Mouse (Mus musculus): Measurements from ENCODE around the gene Aox3. TPM values are rescaled to one million over a fixed set of nuclear protein-coding genes. Genes with fewer than 3 reads are reported as not detected.

Aox3 gene
- total RNA-seq, 2 experiments from 2014 or later = not detected

GRCm38 (mm10) chr1:58101531-58102146 is 11.3 kb upstream of the Aox3 start:
- ATAC-seq (replicated peaks; ENCODE audit: low FRiP score, poor library complexity, severe bottlenecking) = no peak

GRCm38 (mm10) chr1:58102494-58102893 is 10.4 kb upstream of the Aox3 start:
- no peak for ATAC-seq (replicated peaks; ENCODE audit: low FRiP score, poor library complexity, severe bottlenecking)

DNA sequence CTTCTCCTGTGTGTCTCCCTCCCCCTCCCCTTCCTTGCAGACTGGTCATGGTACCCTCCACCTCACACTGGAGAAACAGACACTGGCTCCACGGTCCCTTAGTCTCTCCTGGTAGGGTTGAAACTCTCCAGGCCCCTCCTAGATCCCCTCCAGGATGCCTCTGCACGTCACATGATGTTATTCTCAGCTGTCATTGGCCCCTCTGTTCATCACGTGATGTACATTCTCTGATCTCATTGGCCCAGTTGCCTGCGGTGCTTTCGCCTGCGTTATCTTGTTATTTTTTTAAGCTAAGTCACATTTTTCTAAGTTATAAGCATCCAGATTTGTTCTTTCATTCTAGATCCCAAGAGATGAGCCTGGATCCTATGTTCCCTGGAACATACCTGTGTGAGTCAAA is 7.2 kb upstream of the Aox3 start:
- no peak for ATAC-seq (replicated peaks; ENCODE audit: low FRiP score, poor library complexity, severe bottlenecking)

- ATAC-seq (replicated peaks; ENCODE audit: low FRiP score, poor library complexity, severe bottlenecking) = no peak
Observed at GRCm38 (mm10) chr1:58107066-58107465, 5.9 kb upstream of the Aox3 start.

- ATAC-seq (replicated peaks; ENCODE audit: low FRiP score, poor library complexity, severe bottlenecking) = no peak
Observed at GRCm38 (mm10) chr1:58110241-58110640, 2.7 kb upstream of the Aox3 start.

- no peak for ATAC-seq (replicated peaks; ENCODE audit: low FRiP score, poor library complexity, severe bottlenecking)
Observed at GRCm38 (mm10) chr1:58111315-58111714, 1.6 kb upstream of the Aox3 start.

GRCm38 (mm10) chr1:58113441-58113840 is 511 bp downstream of the Aox3 start:
- ATAC-seq (replicated peaks; ENCODE audit: low FRiP score, poor library complexity, severe bottlenecking) = no peak

GRCm38 (mm10) chr1:58114021-58114560 is 1.2 kb downstream of the Aox3 start:
- ATAC-seq (replicated peaks; ENCODE audit: low FRiP score, poor library complexity, severe bottlenecking) = no peak

DNA sequence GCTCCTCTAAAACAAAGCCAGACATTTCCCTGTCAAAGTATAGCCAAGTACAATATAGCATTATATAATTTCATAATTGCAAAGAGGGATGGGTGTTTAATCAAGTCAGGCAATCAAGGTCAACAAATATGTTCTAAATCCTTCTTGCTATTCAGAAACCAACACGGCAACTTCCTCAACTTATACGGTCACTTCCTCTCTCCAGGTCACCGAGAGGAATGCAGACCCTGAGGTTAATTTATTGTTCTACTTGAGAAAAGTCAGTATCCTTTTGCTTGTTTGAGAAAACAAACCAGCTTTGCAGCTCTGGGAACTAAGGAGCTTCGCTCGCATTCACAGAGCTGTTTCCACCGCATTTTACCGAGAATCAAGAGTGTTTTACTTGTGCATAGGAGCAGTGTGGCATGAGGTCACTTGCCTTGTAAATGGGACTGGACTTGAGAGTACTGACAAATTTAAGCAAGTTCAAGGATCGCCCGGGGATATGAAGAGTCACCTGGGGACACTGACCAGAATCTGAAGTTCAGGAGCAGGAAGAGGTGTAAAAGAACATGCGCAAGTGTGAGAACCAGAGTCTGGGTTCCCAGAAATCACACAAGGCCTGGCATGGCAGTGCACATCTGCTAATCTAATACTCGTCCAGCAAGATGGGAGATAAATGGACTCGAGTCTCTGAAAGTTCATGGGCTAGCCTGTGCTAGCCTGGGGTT is 1.9 kb downstream of the Aox3 start:
- ATAC-seq (replicated peaks; ENCODE audit: low FRiP score, poor library complexity, severe bottlenecking) = no peak

- no peak for ATAC-seq (replicated peaks; ENCODE audit: low FRiP score, poor library complexity, severe bottlenecking)
Observed at GRCm38 (mm10) chr1:58118231-58118630, 5.3 kb downstream of the Aox3 start.

DNA sequence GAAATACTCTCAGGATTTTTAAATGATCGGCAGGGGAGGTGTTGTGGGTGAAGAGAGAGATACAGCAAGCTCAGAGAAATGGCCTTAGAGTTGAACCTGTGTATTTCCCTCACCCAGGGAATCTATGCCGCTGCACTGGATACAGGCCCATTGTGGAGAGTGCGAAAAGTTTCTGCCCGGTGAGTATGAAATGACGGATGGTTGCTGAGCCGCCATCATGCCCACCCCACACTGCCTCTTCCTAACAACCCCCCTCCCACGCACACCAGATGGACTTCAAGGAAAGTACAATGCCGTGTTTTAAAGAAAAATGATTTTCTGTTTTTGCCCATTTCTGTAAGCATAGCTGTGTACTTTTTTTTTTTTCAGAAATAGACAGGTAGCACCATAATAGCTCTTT is 12.0 kb downstream of the Aox3 start:
- ATAC-seq (replicated peaks; ENCODE audit: low FRiP score, poor library complexity, severe bottlenecking) = no peak

DNA sequence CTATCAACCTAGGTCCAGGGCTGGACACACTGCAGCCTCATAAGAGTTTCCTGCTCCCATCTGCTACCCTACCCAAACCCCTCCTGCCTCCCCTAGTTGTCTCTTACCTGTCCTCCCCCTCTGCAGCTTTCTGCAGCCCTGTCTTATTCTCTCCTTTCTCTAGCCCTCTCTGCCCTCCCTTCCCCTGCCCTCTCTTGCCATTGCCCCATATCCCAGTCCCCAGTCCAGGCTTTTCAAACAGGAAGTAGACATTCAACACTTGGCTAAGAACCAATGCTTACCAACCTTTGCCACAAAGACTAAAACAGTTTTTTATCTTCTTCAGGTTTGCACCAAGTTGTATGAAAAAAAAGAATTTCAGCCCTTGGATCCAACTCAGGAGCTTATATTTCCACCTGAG is 25.0 kb downstream of the Aox3 start:
- ATAC-seq (replicated peaks; ENCODE audit: low FRiP score, poor library complexity, severe bottlenecking) = no peak

DNA sequence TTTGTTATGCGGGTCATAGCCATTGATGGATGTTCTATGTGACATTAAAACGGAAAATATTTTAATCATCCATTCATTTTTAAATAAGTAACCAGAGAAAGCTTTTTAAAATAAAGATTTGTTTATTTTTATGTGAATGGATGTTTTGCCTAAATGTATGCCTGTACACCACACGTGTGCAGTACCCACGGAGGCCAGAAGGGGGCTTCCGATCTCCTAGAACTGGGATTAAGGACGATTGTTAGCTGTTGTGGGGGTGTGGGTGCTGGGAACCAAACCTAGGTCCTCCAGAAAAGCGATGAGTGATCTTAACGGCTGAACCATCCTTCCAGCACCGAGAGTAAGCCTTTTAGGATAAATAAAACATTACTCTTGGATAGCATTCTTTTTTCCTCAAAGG is 26.1 kb downstream of the Aox3 start:
- ATAC-seq (replicated peaks; ENCODE audit: low FRiP score, poor library complexity, severe bottlenecking) = no peak

DNA sequence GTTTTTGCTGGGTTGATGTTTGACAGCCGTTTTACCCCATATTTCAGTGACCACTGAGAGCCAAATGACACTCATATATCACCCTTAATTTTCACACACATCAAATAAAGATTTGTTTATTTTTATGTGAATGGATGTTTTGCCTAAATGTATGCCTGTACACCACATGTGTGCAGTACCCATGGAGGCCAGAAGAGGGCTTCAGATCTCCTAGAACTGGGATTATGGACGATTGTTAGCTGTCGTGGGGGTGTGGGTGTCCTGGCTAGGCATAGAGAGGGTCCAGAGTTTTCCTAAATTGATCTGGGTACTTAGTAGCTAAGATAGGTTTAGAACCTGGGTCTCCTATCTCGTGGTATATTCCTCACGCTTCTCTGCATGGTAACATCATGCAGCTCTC is 27.7 kb downstream of the Aox3 start:
- no peak for ATAC-seq (replicated peaks; ENCODE audit: low FRiP score, poor library complexity, severe bottlenecking)

DNA sequence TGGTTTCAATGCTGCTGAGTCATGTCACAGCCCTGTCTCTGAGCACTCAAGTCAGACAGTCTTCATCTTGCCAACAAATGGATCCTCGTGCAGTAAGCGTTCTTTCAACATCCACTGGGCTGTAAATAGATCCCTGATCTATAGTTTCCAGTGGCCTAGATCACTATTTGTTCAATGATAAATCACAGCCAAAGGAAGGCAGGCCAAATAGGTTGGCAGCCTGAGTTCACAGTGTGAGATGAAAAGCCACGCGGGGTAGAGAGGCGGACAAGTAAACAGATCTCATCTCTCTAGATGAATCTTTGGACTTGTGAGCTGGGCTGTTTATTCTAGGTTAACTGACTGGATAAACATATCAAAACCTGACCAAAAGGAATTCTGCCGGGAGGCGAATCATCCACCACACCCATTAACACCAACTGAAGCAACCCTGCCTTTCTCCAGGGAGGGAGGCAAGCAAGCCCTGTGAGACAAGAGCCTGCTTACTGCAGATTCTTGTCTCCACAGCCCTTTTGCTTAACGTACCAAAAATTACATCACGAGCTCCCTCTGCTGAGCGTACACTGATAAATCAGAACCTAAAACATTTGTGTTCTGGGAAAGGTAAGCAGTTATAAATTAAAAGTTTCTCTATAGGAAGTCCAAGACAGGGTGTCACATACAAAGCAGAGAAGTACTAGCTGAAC is 31.6 kb downstream of the Aox3 start:
- ATAC-seq (replicated peaks; ENCODE audit: low FRiP score, poor library complexity, severe bottlenecking) = no peak

DNA sequence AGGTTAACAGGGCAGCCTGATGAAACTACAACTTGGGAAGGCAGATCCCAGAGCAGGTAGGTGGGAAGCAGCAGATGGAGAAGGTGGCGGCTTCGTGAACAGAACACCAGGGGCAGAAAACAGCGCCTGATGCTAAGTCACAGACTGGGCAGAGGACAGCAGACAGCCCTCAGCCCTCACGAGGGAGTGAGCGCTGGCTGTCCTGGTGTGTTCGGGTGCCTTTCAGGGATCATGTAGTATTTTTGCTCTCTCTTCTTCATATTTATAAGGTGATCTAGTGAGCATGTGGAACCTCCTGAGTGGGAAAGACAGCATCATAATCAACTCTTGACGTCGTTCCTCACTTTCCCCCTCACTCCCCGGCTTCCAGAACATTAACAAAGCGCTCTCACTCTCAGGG is 33.1 kb downstream of the Aox3 start:
- ATAC-seq (replicated peaks; ENCODE audit: low FRiP score, poor library complexity, severe bottlenecking) = no peak

DNA sequence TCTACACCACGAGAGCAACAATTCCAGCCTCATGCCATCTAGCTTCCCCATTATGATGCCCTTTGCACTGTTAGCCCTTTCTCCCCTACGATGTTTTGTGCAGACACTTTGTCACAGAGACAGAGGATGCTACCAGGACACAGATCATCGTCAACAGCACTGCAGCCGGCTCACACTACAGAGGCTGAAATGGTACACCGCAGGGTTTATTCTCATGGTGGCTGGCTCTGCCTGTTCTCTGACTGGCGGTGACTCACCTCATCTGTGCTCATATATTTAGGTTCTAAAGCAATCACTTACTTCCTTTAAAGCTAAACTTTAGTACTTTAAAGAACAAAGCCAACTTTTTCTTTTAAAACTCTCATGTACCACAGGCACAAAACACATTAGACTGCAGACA is 34.8 kb downstream of the Aox3 start:
- no peak for ATAC-seq (replicated peaks; ENCODE audit: low FRiP score, poor library complexity, severe bottlenecking)

DNA sequence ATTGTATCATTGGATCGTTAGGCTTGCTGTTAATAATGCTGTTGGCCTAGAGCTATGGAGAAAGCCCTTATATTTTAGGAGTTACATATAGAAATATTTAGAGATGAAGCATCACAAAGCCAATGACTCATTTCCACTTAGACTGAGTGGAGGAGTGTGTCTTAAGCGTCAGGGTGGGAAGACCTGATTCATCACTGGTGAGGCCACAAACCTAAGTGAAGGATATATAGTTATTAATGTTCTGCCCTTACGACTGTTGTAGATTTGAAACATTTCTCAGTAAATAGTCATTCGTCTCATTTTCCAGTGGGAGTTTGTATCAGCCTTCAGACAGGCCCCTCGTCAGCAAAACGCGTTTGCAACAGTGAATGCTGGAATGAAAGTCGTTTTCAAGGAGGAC is 39.3 kb downstream of the Aox3 start:
- ATAC-seq (replicated peaks; ENCODE audit: low FRiP score, poor library complexity, severe bottlenecking) = no peak

- ATAC-seq (replicated peaks; ENCODE audit: low FRiP score, poor library complexity, severe bottlenecking) = no peak
Observed at GRCm38 (mm10) chr1:58156747-58157146, 43.8 kb downstream of the Aox3 start.

GRCm38 (mm10) chr1:58169893-58170292 is 57.0 kb downstream of the Aox3 start:
- no peak for ATAC-seq (replicated peaks; ENCODE audit: low FRiP score, poor library complexity, severe bottlenecking)
